Mouse (Mus musculus) lung, postnatal 0 days (tissue): Measurements from ENCODE around the gene Npcd. TPM values are rescaled to one million over a fixed set of nuclear protein-coding genes. Genes with fewer than 3 reads are reported as not detected.
A peak's percentile ranks its signal among the peaks of the same experiment; 100 is the strongest.

Experiments
- ATAC-seq: fragments of 200-750 bp; cut with Nextera tagmentation; 2 replicates; pipeline ENCODE4 v1.8.0; 2017; ENCODE audit warnings: moderate library complexity
- DNase-seq: peaks from one replicate; pipeline ENCODE4 v3.0.0-alpha.2; 2016; ENCODE audit warnings: low spot score
- H3K27ac ChIP-seq: fragments of 300-500 bp; sonication (generic); 2 replicates; pipeline ENCODE4 v1.5.1; 2014; ENCODE audit warnings: antibody characterized with exemption, mild to moderate bottlenecking, low read length, mixed read lengths
- H3K27me3 ChIP-seq: fragments of 300-500 bp; sonication (generic); replicated peaks from 2 replicates; pipeline ENCODE4 v1.6.1; 2014; ENCODE audit warnings: low read length, mixed read lengths; ENCODE audit not compliant: insufficient read depth
- H3K36me3 ChIP-seq: fragments of 300-500 bp; sonication (generic); 2 replicates; pipeline ENCODE4 v1.6.1; 2014; ENCODE audit warnings: low read length, mixed read lengths; ENCODE audit not compliant: insufficient read depth
- H3K4me1 ChIP-seq: fragments of 300-500 bp; sonication (generic); 2 replicates; pipeline ENCODE4 v1.6.1; 2014; ENCODE audit warnings: antibody characterized with exemption, low read depth, low read length, mixed read lengths; ENCODE audit not compliant: insufficient read depth
- H3K4me2 ChIP-seq: fragments of 300-500 bp; sonication (generic); replicated peaks from 2 replicates; pipeline ENCODE4 v1.6.1; 2014; ENCODE audit warnings: low read depth, mild to moderate bottlenecking, low read length, moderate library complexity, mixed read lengths
- H3K4me3 ChIP-seq: fragments of 300-500 bp; sonication (generic); 2 replicates; pipeline ENCODE4 v1.5.1; 2014; ENCODE audit warnings: low read depth, low read length
- H3K9ac ChIP-seq: fragments of 300-500 bp; sonication (generic); replicated peaks from 2 replicates; pipeline ENCODE4 v1.6.1; 2014; ENCODE audit warnings: low read depth, mild to moderate bottlenecking
- H3K9me3 ChIP-seq: fragments of 300-500 bp; sonication (generic); 2 replicates; pipeline ENCODE4 v1.6.1; 2016; ENCODE audit warnings: low read length, mixed read lengths
- CTCF ChIP-seq: IDR thresholded peaks from 2 replicates; pipeline ENCODE4 v1.5.1; 2016; ENCODE audit warnings: antibody characterized with exemption, mild to moderate bottlenecking
- EP300 ChIP-seq: IDR thresholded peaks from 2 replicates; pipeline ENCODE4 v1.6.1; 2016; ENCODE audit warnings: antibody characterized with exemption, mild to moderate bottlenecking, control low read depth
- WGBS: fragments of 180-500 bp; shearing (Covaris S2); extraction: QIAGEN DNeasy Blood & Tissue Kit; methylation state at CpG from one replicate; pipeline ENCODE4 v1.1.7; 2014; 5-methylcytosine and 5-hydroxymethylcytosine counted together
- polyA plus RNA-seq: library from polyadenylated mRNA; unstranded; fragments of >200 nt; fragmentation: Nextera tagmentation; extraction: Ambion mirVana; gene quantifications from 2 replicates; pipeline ENCODE4 v1.2.1, GENCODE M21; 2015

Gene Npcd
- polyA plus RNA-seq, 1 experiment from 2014 or later: not detected

DNA sequence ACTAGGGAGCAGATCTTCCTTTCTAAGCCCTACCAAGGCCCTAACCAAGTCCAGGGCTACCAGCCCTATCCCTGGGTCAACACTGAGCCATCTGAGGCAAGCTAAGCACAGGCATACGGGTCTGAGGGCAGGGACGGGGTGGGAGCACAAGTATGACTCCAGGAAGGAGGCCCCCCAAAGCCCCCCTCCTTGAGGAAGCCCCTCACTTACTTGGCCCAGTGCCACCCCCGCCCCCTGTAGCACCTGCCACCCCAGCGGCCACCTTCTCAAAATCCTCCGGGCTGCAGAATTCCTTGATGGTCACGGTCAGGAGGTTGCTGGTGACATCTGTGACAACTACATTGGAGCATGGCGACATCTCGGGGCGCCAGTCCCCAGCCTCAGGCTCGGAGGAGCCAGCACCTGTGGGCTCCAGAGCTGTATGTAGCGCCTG, 6.2 kb downstream of the Npcd start:
- ATAC-seq (no peak), DNase-seq (no peak)
- no peak overlapping the region for H3K4me2 ChIP-seq
- H3K4me3 ChIP-seq: no peak overlapping the region
- peaks cover 6% of the 10 kb centered on the region; the same call in 1 of the 2 replicates for H3K4me1 ChIP-seq
- no peak overlapping the region for H3K27ac ChIP-seq
- no peaks in the 10 kb centered on the region for H3K9me3 ChIP-seq
- TF ChIP-seq CTCF: no peak
- TF ChIP-seq EP300: no peak
- no peaks in the 10 kb centered on the region for H3K27me3 ChIP-seq
- peaks cover 7% of the 10 kb centered on the region; the same call in 1 of the 2 replicates for H3K36me3 ChIP-seq
- 81% methylated on average over 11 of the region's 11 CpGs for WGBS
- no peak overlapping the region for H3K9ac ChIP-seq

DNA sequence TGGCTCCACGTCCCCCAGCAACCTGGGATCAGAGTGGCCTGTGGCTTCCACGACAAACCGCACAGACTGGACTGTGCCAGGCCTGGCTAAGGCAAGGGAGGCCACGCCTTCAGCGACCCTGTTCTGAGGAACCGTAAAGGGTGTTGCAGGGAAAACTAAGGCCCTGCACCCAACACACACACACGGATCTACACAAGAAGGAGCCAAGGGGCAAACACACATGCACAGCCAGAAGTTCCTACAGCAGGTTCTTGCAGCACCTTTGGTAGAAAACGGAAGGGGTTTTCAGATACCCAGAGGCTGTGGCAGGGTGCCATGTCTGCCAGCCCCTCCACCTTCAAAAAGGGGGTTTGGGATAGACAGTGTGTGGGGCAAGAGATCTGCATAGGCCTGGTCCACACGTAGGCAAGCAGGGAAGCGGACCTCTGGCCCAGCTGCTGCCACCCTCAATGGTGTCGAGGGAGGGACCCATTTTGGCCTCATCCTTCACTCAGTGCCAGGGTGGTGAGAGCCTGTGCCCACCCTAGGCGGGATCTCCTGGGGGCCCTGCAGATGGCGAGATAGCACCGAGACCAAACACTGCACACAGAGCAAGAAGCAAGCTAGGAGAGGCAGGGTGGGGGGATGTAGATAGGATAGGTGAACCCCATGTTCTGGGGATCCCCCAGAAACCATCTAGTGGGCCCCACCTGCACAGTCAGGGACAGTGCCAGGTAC, 6.8 kb downstream of the Npcd start:
- H3K9me3 ChIP-seq: no peaks in the 10 kb centered on the region
- H3K4me3 ChIP-seq: no peak overlapping the region
- no peak overlapping the region for H3K9ac ChIP-seq
- H3K36me3 ChIP-seq: peaks cover 7% of the 10 kb centered on the region; the same call in 1 of the 2 replicates
- DNase-seq: no peak
- H3K27me3 ChIP-seq: no peaks in the 10 kb centered on the region
- no peak overlapping the region for H3K4me2 ChIP-seq
- H3K27ac ChIP-seq: no peak overlapping the region
- WGBS: 77% methylated on average over 14 of the region's 14 CpGs
- H3K4me1 ChIP-seq: peaks cover 6% of the 10 kb centered on the region; the same call in 1 of the 2 replicates
- no peak for ATAC-seq
- TF ChIP-seq EP300: no peak
- TF ChIP-seq CTCF: no peak

DNA sequence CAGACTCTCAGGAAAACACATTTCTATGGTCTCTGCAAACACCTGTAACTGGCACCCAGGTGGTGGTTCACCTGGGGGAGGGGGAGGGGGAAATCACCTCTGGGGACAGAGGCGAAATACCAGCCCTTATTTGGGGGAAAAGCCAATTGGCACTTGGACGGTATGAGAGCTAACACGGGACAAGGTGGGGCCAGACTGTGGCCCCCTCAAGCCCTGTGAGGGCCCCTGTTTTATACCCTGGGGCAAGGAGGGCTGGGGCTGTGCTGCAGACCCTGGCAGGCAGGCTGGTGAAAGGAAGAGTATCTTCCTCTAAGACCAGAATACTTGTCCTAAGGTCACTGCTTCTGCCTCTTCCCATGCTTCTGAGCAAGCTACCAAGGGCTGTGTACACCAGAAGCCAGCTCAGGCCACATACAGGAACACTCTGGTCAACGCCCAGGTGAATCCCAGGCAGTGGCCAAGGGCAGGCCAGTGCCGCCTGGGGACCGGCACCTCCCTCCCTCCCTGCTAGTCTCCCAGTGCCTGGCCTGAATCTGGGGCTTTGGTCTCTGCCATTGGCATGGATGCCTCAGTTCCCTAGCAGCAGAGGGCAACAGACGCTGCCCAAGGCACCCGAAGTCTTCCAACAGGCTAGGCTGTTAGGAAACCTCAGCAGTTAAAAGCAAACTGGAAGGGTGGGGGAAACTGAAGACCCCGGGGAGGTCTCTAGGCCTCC, 7.7 kb downstream of the Npcd start:
- Histone ChIP-seq H3K9me3 (no peaks in the 10 kb centered on the region), H3K27me3 (no peaks in the 10 kb centered on the region), H3K36me3 (peaks cover 7% of the 10 kb centered on the region; the same call in 1 of the 2 replicates), H3K4me1 (peaks cover 3% of the 10 kb centered on the region; the same call in 1 of the 2 replicates), H3K27ac (no peak overlapping the region), H3K4me3 (no peak overlapping the region), H3K9ac (no peak overlapping the region), H3K4me2 (no peak overlapping the region)
- WGBS: 68% methylated on average over 9 of the region's 9 CpGs
- DNase-seq (no peak), ATAC-seq (no peak)
- TF ChIP-seq EP300: no peak
- no peak for TF ChIP-seq CTCF

DNA sequence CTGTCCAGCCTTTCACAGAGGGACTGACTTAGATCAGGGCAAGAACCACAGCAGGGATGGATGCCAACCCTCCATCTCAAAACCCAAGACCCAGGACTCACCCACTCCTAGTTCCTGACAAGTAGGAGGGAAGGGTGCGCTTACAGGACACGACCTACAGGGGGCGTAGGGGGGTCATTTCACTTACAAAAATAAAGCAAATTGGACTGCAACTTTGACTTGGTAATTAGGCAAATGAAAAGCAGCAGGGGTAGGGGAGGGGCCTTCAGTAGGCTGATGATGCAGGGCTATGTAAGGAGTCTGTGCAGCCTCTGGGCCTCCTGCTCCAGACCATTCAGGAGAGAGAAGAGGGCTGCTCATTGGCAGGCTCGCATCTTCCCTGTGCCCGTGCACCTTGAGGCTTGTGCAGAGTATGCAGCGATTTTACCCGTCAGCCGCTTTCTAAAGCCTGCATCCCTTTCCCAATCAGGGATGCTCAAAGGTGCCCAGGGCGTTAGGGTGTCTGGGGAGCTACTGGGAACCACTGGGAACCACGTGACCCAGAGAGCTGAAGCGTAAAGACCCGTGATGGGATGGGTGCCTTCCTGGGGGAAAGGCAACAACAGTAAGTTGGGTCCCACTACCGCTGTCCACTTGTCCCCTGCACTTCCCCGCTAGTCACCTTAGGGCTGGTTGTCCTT, 8.8 kb downstream of the Npcd start:
- Histone ChIP-seq H3K4me3 (no peak overlapping the region), H3K36me3 (peaks cover 7% of the 10 kb centered on the region; the same call in 1 of the 2 replicates), H3K9me3 (no peaks in the 10 kb centered on the region), H3K27ac (no peak overlapping the region), H3K9ac (no peak overlapping the region), H3K27me3 (no peaks in the 10 kb centered on the region), H3K4me1 (peaks cover 3% of the 10 kb centered on the region; the same call in 1 of the 2 replicates), H3K4me2 (no peak overlapping the region)
- no peak for ATAC-seq
- WGBS: 61% methylated on average over 14 of the region's 14 CpGs
- peak; percentile 59 for DNase-seq
- TF ChIP-seq CTCF (peak; percentile 74), EP300 (no peak)

DNA sequence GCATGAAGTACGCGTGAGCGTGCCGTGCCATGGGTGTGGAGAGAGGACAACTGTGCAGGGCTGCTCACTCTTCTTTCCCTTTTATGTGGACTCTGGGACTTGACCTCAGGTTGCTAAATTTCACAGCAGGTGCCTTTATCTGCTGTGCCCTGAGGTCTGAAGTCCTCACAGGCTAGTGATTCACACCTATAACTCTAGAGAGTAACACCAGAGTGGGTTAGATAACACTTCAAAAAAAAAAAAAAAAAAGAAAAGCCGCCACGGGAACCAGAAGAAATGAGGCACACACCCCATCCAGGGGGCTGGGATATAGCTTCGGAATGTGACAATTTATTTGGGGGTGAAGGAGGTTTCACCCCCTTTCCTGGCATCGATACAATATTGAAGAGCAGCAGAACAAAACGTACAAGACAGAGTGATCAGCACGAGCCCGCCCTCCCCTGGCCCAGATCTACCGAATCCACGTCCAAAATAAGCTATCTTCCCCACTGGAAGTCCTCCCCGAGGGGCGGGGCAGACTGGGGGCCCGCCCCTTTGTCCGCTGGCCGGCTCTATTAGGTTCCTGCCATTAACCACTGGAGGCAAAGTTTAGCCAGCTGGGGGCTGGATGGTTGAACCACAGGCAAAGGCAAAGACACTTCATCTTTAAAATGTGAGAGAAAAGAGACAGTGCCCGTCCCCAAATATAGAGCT, 10.3 kb downstream of the Npcd start:
- Histone ChIP-seq H3K9ac (no peak overlapping the region), H3K27me3 (no peaks in the 10 kb centered on the region), H3K4me2 (no peak overlapping the region), H3K4me1 (peaks cover 3% of the 10 kb centered on the region; the same call in 1 of the 2 replicates), H3K9me3 (no peaks in the 10 kb centered on the region), H3K4me3 (no peak overlapping the region), H3K27ac (no peak overlapping the region), H3K36me3 (peaks cover 7% of the 10 kb centered on the region; the same call in 1 of the 2 replicates)
- ATAC-seq (peak; percentile 48), DNase-seq (peak; percentile 65)
- TF ChIP-seq CTCF: no peak
- 50% methylated on average over 19 of the region's 19 CpGs for WGBS
